Mouse (Mus musculus) small intestine, adult 2 months (tissue): ENCODE results near the gene Elmo2.

Experiments used
- CTCF ChIP-seq: fragments of 200-500 bp; IDR thresholded peaks from 2 replicates; pipeline ENCODE4 v1.5.1; 2012; ENCODE audit warnings: low read depth, mild to moderate bottlenecking, control low read depth, inconsistent platforms, low read length, moderate library complexity, mixed read lengths; ENCODE audit not compliant: insufficient replicate concordance, insufficient read length; ENCODE audit errors: extremely low read depth
- POLR2A ChIP-seq: fragments of 200-500 bp; IDR thresholded peaks from 2 replicates; pipeline ENCODE4 v1.6.1; 2012; ENCODE audit warnings: low read depth, mild to moderate bottlenecking, control low read depth, inconsistent platforms, low read length, moderate library complexity

DNA sequence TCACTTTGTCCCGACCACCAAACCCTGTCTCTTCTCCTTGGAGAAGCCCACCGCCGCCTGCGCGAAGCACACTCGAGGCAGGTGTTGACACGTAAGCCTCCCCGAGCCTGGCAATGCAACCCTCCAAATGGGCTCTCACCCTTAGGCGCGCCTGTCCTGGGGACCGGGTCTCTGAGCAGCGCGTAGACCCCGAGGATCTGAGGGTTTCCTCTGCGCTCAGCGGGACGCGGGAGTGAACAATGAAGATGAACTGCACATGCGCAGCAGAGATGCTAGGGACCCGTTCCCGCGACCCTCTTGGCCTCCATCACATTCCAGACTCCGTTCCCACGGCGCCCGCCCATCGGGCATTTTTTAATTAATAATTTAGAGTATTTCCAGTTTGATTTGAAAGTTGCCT, 42.2 kb upstream of the Elmo2 start, which contains the start of gene Zfp663:
- TF ChIP-seq CTCF (no peak), POLR2A (no peak)
